Mouse (Mus musculus): ENCODE results near the gene Kctd4. TPM values are rescaled to one million over a fixed set of nuclear protein-coding genes. Genes with fewer than 3 reads are reported as not detected.
"Not testable (repeated sequence)": the region's sequence is repeated elsewhere in the genome, so short reads cannot be mapped to it uniquely, and the experiment has no call there.

Kctd4 gene
- polyA plus RNA-seq (2016; fragmentation: Nextera tagmentation; extraction: Ambion mirVana), result 0.29 and 0.41 TPM in 2 replicates

DNA sequence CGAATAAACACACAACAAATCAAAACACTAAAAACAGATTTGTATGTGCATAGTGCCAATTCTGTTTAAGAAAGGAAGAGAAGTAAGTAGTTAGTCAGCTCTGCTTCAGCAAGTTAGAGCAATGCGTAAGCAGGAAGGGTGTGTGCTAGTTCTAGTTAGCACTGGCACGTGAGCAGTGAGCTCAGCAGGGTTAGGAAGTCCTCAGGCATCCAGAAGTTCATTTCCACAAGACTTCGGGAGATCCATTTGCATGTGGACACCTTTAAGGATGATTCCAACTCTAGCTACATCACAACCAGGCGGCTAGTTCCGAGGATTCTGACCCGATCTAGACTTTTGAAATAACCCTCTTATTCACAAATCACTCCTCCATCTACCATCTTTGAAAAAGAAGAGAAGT, at the start of gene Kctd4:
TSS of gene Kctd4 (plus strand) at position 244 of the 400 bp plus-strand sequence.
- Histone ChIP-seq H3K4me3 (no peak within 1 kb of the TSS), H3K36me3 (no peaks in the 10 kb centered on the region), H3K4me1 (replicated peaks) (no peaks in the 10 kb centered on the region), H3K27ac (ENCODE audit: poor library complexity, severe bottlenecking) (no peak within 1 kb of the TSS), H3K9me3 (replicated peaks) (no peaks in the 10 kb centered on the region), H3K9ac (no peak within 1 kb of the TSS), H3K27me3 (replicated peaks) (no peaks in the 10 kb centered on the region), H3K4me2 (no peak within 1 kb of the TSS)
- ATAC-seq (ENCODE audit: insufficient number of reproducible peaks, low FRiP score), result no peak
- WGBS, result 83% methylated on average over 7 of the region's 7 CpGs

DNA sequence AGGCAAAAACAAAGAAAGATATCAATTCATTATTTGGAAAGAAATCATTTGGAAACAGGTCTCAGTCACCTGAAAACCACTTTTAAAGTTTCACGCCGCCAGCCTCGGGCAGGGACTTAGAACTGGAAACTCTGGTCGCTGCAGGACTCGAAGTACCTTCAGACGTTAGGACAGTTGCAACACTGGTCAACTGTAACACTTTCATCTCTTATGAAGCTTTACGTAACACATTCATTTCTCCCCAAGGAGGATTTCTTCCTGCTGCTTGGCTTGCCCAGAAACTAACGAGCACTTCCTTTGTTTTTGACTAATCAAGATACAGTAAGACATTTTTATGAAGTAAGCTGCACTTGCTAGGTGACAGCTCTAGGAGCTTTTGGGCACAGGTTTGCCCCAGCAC, 47.9 kb upstream of the Kctd4 start:
- no peak for ATAC-seq (ENCODE audit: insufficient number of reproducible peaks, low FRiP score)

GRCm38 (mm10) chr14:75911968-75912367, 42.8 kb upstream of the Kctd4 start:
- no peak overlapping the region for H3K4me2 ChIP-seq
- no peak overlapping the region for H3K4me3 ChIP-seq
- H3K9ac ChIP-seq, result no peak overlapping the region
- H3K9me3 ChIP-seq (replicated peaks), result no peaks in the 10 kb centered on the region
- H3K4me1 ChIP-seq (replicated peaks), result peaks cover 3% of the 10 kb centered on the region; the same call in 1 of the 2 replicates
- H3K36me3 ChIP-seq, result peaks cover 7% of the 10 kb centered on the region
- ATAC-seq (ENCODE audit: insufficient number of reproducible peaks, low FRiP score), result no peak
- H3K27ac ChIP-seq (ENCODE audit: poor library complexity, severe bottlenecking), result no peak overlapping the region
- no peaks in the 10 kb centered on the region for H3K27me3 ChIP-seq (replicated peaks)
- 92% methylated on average over 6 of the region's 6 CpGs for whole genome bisulfite sequencing

More for the DNA sequence above, 47.9 kb upstream of the Kctd4 start:
- H3K36me3 ChIP-seq, result peaks cover 26% of the 10 kb centered on the region
- 90% methylated on average over 8 of the region's 8 CpGs for WGBS
- no peaks in the 10 kb centered on the region for H3K27me3 ChIP-seq (replicated peaks)
- no peak overlapping the region for H3K27ac ChIP-seq (ENCODE audit: poor library complexity, severe bottlenecking)
- H3K9me3 ChIP-seq (replicated peaks), result no peaks in the 10 kb centered on the region
- no peak overlapping the region for H3K4me3 ChIP-seq
- no peak overlapping the region for H3K4me2 ChIP-seq
- H3K4me1 ChIP-seq (replicated peaks), result no peaks in the 10 kb centered on the region
- no peak overlapping the region for H3K9ac ChIP-seq

GRCm38 (mm10) chr14:75912665-75913064, 42.1 kb upstream of the Kctd4 start:
- ATAC-seq (ENCODE audit: insufficient number of reproducible peaks, low FRiP score), result no peak
- H3K9ac ChIP-seq, result no peak overlapping the region
- H3K27me3 ChIP-seq (replicated peaks), result no peaks in the 10 kb centered on the region
- H3K27ac ChIP-seq (ENCODE audit: poor library complexity, severe bottlenecking), result no peak overlapping the region
- H3K4me3 ChIP-seq, result no peak overlapping the region
- H3K36me3 ChIP-seq, result peaks cover 7% of the 10 kb centered on the region
- H3K4me2 ChIP-seq, result no peak overlapping the region
- WGBS, result 90% methylated on average over 2 of the region's 2 CpGs
- H3K4me1 ChIP-seq (replicated peaks), result peaks cover 3% of the 10 kb centered on the region; the same call in 1 of the 2 replicates
- H3K9me3 ChIP-seq (replicated peaks), result no peaks in the 10 kb centered on the region

DNA sequence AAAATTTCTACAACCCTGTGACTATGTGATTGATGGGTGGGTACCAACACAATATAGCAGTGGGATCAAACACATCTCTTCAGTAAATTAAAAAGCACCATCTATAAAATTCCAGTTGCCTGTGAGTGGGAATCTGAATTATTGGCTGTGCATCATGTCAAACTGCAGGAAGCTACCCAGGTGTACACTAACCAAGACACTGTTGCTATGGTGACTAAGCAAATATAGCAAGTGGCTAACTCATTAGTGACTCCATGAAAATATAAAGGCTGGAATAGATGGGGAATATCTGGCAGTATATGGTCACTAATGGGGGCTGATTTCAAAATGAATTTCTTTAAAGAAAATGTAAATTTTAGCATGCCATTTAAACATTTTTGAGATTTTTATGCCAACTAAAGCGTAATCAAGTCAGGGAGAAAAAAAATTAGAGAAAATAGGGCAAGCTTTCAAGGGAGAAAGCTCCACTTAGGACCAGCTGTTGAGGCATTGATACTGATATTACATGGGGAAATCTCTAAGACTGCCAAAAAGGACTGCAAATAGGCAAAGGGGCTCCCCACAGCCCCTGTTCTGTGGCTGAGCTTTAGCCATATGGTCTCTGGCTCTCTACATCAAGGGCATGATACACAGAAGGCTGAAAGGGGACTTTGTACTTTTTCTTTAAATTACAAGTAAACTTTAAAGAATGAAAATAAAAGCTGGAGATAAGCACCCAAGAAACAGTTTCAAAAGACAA, 31.3 kb upstream of the Kctd4 start:
- Histone ChIP-seq H3K27ac (ENCODE audit: poor library complexity, severe bottlenecking) (no peak overlapping the region), H3K4me3 (no peak overlapping the region), H3K9me3 (replicated peaks) (no peaks in the 10 kb centered on the region), H3K4me1 (replicated peaks) (no peaks in the 10 kb centered on the region), H3K9ac (no peak overlapping the region), H3K27me3 (replicated peaks) (no peaks in the 10 kb centered on the region), H3K36me3 (no peaks in the 10 kb centered on the region), H3K4me2 (no peak overlapping the region)
- ATAC-seq (ENCODE audit: insufficient number of reproducible peaks, low FRiP score), result no peak
- 98% methylated on average over 1 of the region's 1 CpGs for WGBS

DNA sequence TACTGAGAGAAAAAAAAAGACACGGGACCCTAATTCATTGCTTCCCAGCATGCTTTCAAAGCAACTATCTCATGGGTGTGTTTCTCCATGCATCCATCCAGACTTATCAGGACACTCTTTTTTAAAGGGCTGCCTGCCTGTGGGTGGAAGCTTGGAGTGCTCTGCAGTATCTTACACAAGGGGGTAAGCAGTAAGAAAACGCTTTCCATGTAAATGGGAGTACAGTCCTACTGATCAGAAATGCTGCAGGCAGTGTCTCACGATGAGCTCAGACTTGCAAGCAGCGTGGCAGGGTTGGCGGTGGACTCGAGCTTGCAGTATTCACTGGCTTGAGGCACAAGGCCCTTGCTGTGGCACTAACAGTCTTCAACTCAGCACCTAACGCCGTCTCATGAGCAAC, 25.1 kb upstream of the Kctd4 start:
- not testable (repeated sequence) for H3K27me3 ChIP-seq (replicated peaks); H3K4me1 ChIP-seq (replicated peaks); H3K4me3 ChIP-seq; H3K9me3 ChIP-seq (replicated peaks); H3K36me3 ChIP-seq; H3K4me2 ChIP-seq; H3K9ac ChIP-seq; H3K27ac ChIP-seq (ENCODE audit: poor library complexity, severe bottlenecking); ATAC-seq (ENCODE audit: insufficient number of reproducible peaks, low FRiP score)
- 82% methylated on average over 8 of the region's 8 CpGs for WGBS

DNA sequence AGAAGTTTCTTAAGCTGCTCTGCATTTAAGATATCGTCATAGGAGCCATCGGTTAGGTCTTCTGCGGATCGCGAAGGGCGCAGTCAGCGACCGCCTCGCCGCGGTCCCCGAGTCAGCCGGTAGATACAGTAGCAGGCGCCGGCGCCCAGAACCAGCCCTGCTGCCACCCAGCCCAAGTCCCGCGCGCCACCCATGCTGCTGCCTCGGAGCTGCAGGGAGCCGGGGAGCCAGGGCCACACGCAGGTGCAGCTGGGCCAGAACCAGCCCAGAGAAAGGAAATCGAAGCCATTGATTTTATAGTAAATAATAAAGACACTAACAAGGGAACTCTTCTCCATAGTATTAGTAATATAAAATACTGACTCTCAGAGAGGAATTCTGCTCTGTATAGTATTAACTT, 23.5 kb upstream of the Kctd4 start:
- Histone ChIP-seq H3K9ac (no peak overlapping the region), H3K27ac (ENCODE audit: poor library complexity, severe bottlenecking) (no peak overlapping the region), H3K27me3 (replicated peaks) (no peaks in the 10 kb centered on the region), H3K4me2 (no peak overlapping the region), H3K4me1 (replicated peaks) (no peaks in the 10 kb centered on the region), H3K36me3 (no peaks in the 10 kb centered on the region), H3K4me3 (no peak overlapping the region), H3K9me3 (replicated peaks) (no peaks in the 10 kb centered on the region)
- no peak for ATAC-seq (ENCODE audit: insufficient number of reproducible peaks, low FRiP score)
- 92% methylated on average over 23 of the region's 23 CpGs for WGBS

DNA sequence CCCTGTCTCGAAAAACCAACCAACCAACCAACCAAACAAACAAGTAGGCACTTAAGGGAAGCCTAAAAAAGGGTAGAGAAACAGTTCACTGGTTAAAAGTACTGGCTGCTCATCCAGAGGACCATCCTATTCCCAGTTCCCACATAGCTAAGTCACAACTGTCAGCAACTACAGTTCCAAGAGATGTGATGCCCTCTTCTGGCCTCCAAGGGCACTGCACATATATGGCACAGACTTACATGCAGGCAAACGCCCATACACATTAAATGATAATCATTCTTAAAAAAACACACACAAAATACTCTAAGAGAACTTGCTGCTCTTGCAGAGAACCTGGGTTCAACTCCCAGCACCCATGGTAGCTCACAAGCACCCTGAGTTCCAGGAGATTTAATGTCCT, 20.4 kb upstream of the Kctd4 start:
- Histone ChIP-seq H3K9me3 (replicated peaks) (no peaks in the 10 kb centered on the region), H3K36me3 (no peaks in the 10 kb centered on the region), H3K27ac (ENCODE audit: poor library complexity, severe bottlenecking) (no peak overlapping the region), H3K27me3 (replicated peaks) (no peaks in the 10 kb centered on the region), H3K4me3 (no peak overlapping the region), H3K4me2 (no peak overlapping the region), H3K4me1 (replicated peaks) (no peaks in the 10 kb centered on the region), H3K9ac (no peak overlapping the region)
- ATAC-seq (ENCODE audit: insufficient number of reproducible peaks, low FRiP score), result no peak
- WGBS, result 90% methylated on average over 2 of the region's 2 CpGs

GRCm38 (mm10) chr14:75937714-75938113, 17.1 kb upstream of the Kctd4 start:
- no peaks in the 10 kb centered on the region for H3K9me3 ChIP-seq (replicated peaks)
- H3K9ac ChIP-seq, result no peak overlapping the region
- no peak overlapping the region for H3K4me2 ChIP-seq
- no peaks in the 10 kb centered on the region for H3K4me1 ChIP-seq (replicated peaks)
- H3K36me3 ChIP-seq, result no peaks in the 10 kb centered on the region
- H3K27ac ChIP-seq (ENCODE audit: poor library complexity, severe bottlenecking), result no peak overlapping the region
- H3K27me3 ChIP-seq (replicated peaks), result no peaks in the 10 kb centered on the region
- WGBS, result 69% methylated on average over 1 of the region's 1 CpGs
- no peak overlapping the region for H3K4me3 ChIP-seq
- no peak for ATAC-seq (ENCODE audit: insufficient number of reproducible peaks, low FRiP score)

DNA sequence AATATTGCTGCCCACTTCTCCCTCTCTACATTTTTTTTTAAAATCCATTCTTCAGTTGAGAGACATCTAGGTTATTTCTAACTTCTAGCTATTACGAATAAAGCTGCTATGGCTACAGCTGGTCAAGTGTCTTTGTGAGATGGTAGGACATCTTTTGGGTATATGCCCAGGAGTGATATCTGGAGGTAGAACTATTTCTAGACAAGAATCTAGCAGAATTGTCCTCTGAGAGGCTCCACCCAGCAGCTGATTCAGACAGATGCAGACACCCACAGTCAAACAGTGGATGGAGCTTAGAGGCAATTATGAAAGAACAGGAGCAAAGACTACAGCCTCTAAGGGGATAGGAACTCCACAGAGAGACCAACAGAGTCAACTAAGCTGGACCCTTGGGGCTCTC, 13.3 kb upstream of the Kctd4 start:
- H3K9ac ChIP-seq, result no peak overlapping the region
- ATAC-seq (ENCODE audit: insufficient number of reproducible peaks, low FRiP score), result no peak
- no peaks in the 10 kb centered on the region for H3K4me1 ChIP-seq (replicated peaks)
- H3K27ac ChIP-seq (ENCODE audit: poor library complexity, severe bottlenecking), result no peak overlapping the region
- 96% methylated on average over 1 of the region's 1 CpGs for WGBS
- no peak overlapping the region for H3K4me3 ChIP-seq
- no peaks in the 10 kb centered on the region for H3K27me3 ChIP-seq (replicated peaks)
- H3K36me3 ChIP-seq, result no peaks in the 10 kb centered on the region
- H3K9me3 ChIP-seq (replicated peaks), result no peaks in the 10 kb centered on the region
- no peak overlapping the region for H3K4me2 ChIP-seq

DNA sequence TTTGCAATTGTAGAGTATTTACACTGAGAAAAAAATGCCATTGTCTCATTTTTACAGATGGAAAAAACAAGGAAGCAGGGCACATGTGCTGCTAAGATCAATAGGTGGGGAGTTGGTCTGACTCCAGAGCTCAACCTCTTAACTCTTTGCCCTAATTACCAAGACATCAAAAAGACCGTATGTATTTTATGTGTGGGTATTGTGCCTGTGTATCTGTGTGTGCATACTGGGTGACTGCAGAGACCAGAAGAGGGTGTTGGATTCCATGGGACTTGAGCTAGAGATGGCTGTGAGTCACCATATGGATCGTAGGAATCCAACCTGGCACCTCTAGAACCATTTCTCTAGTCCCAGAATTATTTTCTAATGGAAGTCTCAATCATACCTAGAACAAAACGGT, 12.4 kb upstream of the Kctd4 start:
- 93% methylated on average over 3 of the region's 3 CpGs for WGBS

DNA sequence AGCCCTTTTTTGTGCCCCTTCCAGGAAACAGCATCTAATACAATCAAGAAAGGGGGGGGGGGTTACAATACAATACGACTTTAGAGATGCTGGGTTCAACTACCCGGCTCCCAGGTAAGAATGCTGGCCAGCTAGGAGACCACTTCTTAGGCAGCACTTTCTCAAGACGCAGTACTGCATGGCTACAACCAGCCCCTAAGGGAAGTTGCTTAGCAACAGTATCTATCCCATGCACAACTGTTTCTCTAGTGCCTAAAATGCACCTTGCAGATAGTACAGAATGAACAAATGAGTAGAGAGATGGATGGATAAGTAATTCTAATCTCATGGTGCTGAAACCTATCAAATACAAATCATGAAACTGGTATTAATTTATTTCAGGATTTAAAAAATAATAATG, 7.1 kb upstream of the Kctd4 start:
- no peaks in the 10 kb centered on the region; the same call in 1 of the 2 replicates for H3K4me1 ChIP-seq (replicated peaks)

More for the DNA sequence above, 12.4 kb upstream of the Kctd4 start:
- ATAC-seq (ENCODE audit: insufficient number of reproducible peaks, low FRiP score), result no peak
- no peaks in the 10 kb centered on the region for H3K36me3 ChIP-seq
- no peak overlapping the region for H3K27ac ChIP-seq (ENCODE audit: poor library complexity, severe bottlenecking)
- no peak overlapping the region for H3K4me2 ChIP-seq
- H3K9me3 ChIP-seq (replicated peaks), result no peaks in the 10 kb centered on the region
- no peak overlapping the region for H3K4me3 ChIP-seq
- H3K4me1 ChIP-seq (replicated peaks), result no peaks in the 10 kb centered on the region
- H3K27me3 ChIP-seq (replicated peaks), result no peaks in the 10 kb centered on the region
- H3K9ac ChIP-seq, result no peak overlapping the region

More for the DNA sequence above, 7.1 kb upstream of the Kctd4 start:
- H3K27ac ChIP-seq (ENCODE audit: poor library complexity, severe bottlenecking), result no peak overlapping the region
- no peak for ATAC-seq (ENCODE audit: insufficient number of reproducible peaks, low FRiP score)
- 0 out of 2 replicates have a peak, but pooled peaks cover 4% of the 10 kb centered on the region for H3K36me3 ChIP-seq
- H3K27me3 ChIP-seq (replicated peaks), result no peaks in the 10 kb centered on the region
- H3K4me2 ChIP-seq, result no peak overlapping the region
- no peak overlapping the region for H3K9ac ChIP-seq
- no peak overlapping the region for H3K4me3 ChIP-seq
- no peaks in the 10 kb centered on the region for H3K9me3 ChIP-seq (replicated peaks)
- WGBS, result 65% methylated on average over 3 of the region's 3 CpGs

Measured in heart, embryonic 12.5 days (tissue).